Mouse (Mus musculus) liver, postnatal 0 days (tissue): ENCODE measurements around the gene Clock.

Experiments used
- CTCF ChIP-seq: sonication (generic); IDR thresholded peaks from 2 replicates; pipeline ENCODE4 v1.5.1; 2016; ENCODE audit warnings: antibody characterized with exemption, low read depth
- EP300 ChIP-seq: IDR thresholded peaks from 2 replicates; pipeline ENCODE4 v1.6.1; 2016; ENCODE audit warnings: antibody characterized with exemption, low read depth, mild to moderate bottlenecking

- TF ChIP-seq CTCF (no peak), EP300 (no peak)
These were observed 32.5 kb upstream of the Clock start for GRCm38 (mm10) chr5:76337100-76337499.
